Mouse (Mus musculus) bone marrow, adult 2 months (tissue): ENCODE measurements around the gene Srrm4. TPM values are rescaled to one million over a fixed set of nuclear protein-coding genes. Genes with fewer than 3 reads are reported as not detected.
A peak's percentile ranks its signal among the peaks of the same experiment; 100 is the strongest.

ENCODE experiments used
- H3K27ac ChIP-seq: fragments of 200-500 bp; 2 replicates; pipeline ENCODE4 v1.5.1; 2012; ENCODE audit warnings: low read depth, mild to moderate bottlenecking, control low read depth, inconsistent platforms, low read length; ENCODE audit not compliant: control insufficient read depth, poor library complexity, insufficient read depth
- H3K4me1 ChIP-seq: fragments of 200-500 bp; 2 replicates; pipeline ENCODE4 v1.6.1; 2011; ENCODE audit warnings: low read length; ENCODE audit not compliant: control insufficient read depth, insufficient read depth
- H3K4me3 ChIP-seq: fragments of 200-500 bp; replicated peaks from 2 replicates; pipeline ENCODE3; 2011; ENCODE audit warnings: mild to moderate bottlenecking, low read depth, low read length, control low read depth; ENCODE audit not compliant: control insufficient read depth
- CTCF ChIP-seq: fragments of 200-500 bp; IDR thresholded peaks from 2 replicates; pipeline ENCODE4 v1.5.1; 2011; ENCODE audit warnings: low read length, control low read depth; ENCODE audit not compliant: control insufficient read depth, insufficient read depth
- POLR2A ChIP-seq: fragments of 200-500 bp; IDR thresholded peaks from 2 replicates; pipeline ENCODE4 v1.6.1; 2011; ENCODE audit warnings: low read depth, mild to moderate bottlenecking, control low read depth, low read length, borderline replicate concordance; ENCODE audit not compliant: control insufficient read depth
- WGBS: fragments of 180-500 bp; shearing (Covaris S2); methylation state at CpG from one replicate; pipeline ENCODE4 v1.1.7; 2018; 5-methylcytosine and 5-hydroxymethylcytosine counted together
- polyA plus RNA-seq: library from polyadenylated mRNA; stranded (reverse); fragments of >200 nt; gene quantifications from 2 replicates; pipeline ENCODE4 v1.2.4, GENCODE M21; 2011; ENCODE audit warnings: low replicate concordance; ENCODE audit not compliant: missing spikeins, insufficient read depth, insufficient read length

Gene Srrm4
- polyA plus RNA-seq, 1 experiment = 0.30 TPM

- WGBS = 77% methylated on average over 12 of the region's 12 CpGs
- TF ChIP-seq CTCF (no peak), POLR2A (no peak)
- no peak overlapping the region for H3K27ac ChIP-seq
- no peaks in the 10 kb centered on the region for H3K4me1 ChIP-seq
- no peak overlapping the region for H3K4me3 ChIP-seq
Observed at GRCm38 (mm10) chr5:116491794-116492420, 99.7 kb downstream of the Srrm4 start.

DNA sequence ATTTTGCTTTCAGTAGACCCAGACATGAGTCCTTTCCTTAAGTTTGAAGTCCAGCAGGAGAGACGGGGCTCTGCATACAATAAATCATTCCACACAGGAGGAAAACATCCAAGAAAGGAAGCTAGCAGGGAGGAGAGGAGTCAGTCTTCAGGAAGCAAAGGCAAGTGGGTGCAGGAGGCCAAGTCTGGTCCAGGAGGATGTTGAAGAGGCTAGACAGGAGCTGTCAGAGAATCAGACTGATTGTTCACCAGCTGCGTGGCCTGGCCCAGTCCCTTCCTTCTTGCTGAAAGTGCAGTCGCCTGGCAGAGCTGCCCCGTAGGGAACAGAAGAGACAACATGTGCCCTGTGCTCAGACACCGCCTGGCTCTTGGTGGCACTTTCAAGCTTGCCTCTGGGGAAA is 100.8 kb downstream of the Srrm4 start:
- 69% methylated on average over 5 of the region's 5 CpGs for WGBS
- TF ChIP-seq CTCF (no peak), POLR2A (no peak)
- no peak overlapping the region for H3K27ac ChIP-seq
- no peaks in the 10 kb centered on the region for H3K4me1 ChIP-seq
- H3K4me3 ChIP-seq = no peak overlapping the region

DNA sequence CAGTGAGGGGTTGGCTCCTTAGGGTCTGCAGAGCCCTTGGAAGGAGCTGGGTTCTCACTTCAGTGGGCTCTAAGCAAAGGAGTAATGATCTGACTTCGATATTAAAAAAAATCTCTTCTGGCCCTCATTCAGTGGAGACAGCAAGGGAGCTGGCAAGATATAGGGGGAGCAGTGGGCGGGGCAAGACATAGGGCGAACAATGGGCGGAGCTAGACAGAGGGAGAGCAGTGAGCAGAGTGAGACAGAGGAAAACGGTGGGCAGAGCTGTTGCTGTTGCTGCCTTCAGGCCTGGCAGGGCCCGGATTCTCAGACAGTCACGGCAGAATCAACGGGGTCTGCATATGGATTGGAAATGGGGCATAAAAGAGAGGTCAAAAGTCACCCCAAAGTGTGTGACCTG is 102.0 kb downstream of the Srrm4 start:
- no peak for TF ChIP-seq POLR2A
- no peak for TF ChIP-seq CTCF
- no peak overlapping the region for H3K27ac ChIP-seq
- no peaks in the 10 kb centered on the region for H3K4me1 ChIP-seq
- H3K4me3 ChIP-seq = no peak overlapping the region
- 71% methylated on average over 8 of the region's 8 CpGs for WGBS

GRCm38 (mm10) chr5:116486135-116486534 is 105.5 kb downstream of the Srrm4 start:
- no peak for TF ChIP-seq POLR2A
- no peak for TF ChIP-seq CTCF
- H3K4me1 ChIP-seq = no peaks in the 10 kb centered on the region
- no peak overlapping the region for H3K4me3 ChIP-seq
- 79% methylated on average over 4 of the region's 4 CpGs for WGBS
- no peak overlapping the region for H3K27ac ChIP-seq

DNA sequence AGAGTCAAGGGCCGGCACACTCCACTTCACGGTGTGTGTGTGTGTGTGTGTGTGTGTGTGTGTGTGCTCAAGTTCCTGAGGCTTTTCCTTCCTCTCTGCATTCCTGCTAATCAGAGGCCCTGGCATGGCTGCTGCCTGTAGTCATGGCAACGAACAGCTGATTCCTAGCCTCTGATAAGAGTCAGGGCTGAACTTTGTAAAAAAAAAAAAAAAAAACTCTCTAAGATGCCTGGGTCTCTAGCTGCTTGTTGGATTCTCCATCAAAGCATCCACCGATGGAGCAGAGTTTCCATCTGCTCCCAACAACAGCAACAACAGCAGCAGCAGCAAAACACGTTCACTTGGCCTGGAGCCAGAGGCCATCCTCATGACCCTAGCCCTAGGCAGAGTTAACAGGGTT is 106.5 kb downstream of the Srrm4 start:
- 2% methylated on average over 5 of the region's 5 CpGs for WGBS
- Histone ChIP-seq H3K4me1 (no peaks in the 10 kb centered on the region), H3K4me3 (no peak overlapping the region), H3K27ac (no peak overlapping the region)
- TF ChIP-seq POLR2A (no peak), CTCF (no peak)

GRCm38 (mm10) chr5:116484236-116484635 is 107.4 kb downstream of the Srrm4 start:
- Histone ChIP-seq H3K27ac (no peak overlapping the region), H3K4me3 (no peak overlapping the region), H3K4me1 (no peaks in the 10 kb centered on the region)
- TF ChIP-seq CTCF (no peak), POLR2A (no peak)
- 88% methylated on average over 9 of the region's 9 CpGs for WGBS

DNA sequence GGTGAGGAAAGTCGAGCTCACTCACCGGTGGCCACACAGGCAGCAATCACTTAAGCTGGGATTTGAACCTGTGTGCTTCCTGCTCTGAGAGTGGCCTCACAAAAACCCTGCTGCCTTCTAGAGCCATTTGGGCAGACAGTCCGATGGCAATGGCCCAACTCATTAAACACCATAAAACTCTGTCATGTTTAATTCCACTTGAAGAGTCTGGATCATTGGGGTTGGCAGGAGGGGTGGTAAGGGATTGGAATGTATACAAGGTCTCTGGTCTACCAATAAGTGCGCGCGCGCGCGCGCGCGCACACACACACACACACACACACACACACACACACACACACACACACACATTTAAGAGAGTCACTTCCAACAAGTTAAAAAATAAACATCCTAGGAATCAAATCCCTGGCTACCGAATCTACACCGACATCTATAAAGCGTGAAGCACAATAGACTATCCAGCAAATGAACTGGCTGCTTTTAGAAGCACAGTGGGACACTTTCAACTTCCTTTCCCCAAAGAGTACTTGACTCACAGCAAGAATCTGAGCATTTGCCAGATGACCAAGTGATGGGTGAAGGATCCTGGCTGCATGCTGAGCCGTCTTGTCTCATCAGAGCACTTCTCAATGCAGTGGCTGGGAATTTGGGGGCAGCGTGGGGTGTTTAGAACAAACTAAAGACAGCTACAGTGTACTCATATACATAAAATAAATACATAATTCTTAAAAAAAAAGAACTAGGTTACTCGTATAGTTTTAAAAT is 112.8 kb downstream of the Srrm4 start:
- Histone ChIP-seq H3K27ac (no peak overlapping the region), H3K4me1 (no peaks in the 10 kb centered on the region), H3K4me3 (no peak overlapping the region)
- WGBS = 89% methylated on average over 18 of the region's 18 CpGs
- no peak for TF ChIP-seq POLR2A

- H3K4me3 ChIP-seq = no peak overlapping the region
- H3K27ac ChIP-seq = no peak overlapping the region
- 11% methylated on average over 15 of the region's 15 CpGs for WGBS
- no peak for TF ChIP-seq POLR2A
- TF ChIP-seq CTCF = peak; percentile 56
- H3K4me1 ChIP-seq = no peaks in the 10 kb centered on the region
Observed at GRCm38 (mm10) chr5:116476006-116476405, 115.6 kb downstream of the Srrm4 start.
